Mouse (Mus musculus) liver, embryonic 16.5 days (tissue): ENCODE results near the gene Gm28047. TPM values are rescaled to one million over a fixed set of nuclear protein-coding genes. Genes with fewer than 3 reads are reported as not detected.
A peak's percentile ranks its signal among the peaks of the same experiment; 100 is the strongest.
"Not testable (repeated sequence)": the region's sequence is repeated elsewhere in the genome, so short reads cannot be mapped to it uniquely, and the experiment has no call there.

Source experiments
- ATAC-seq: fragments of 200-750 bp; cut with Nextera tagmentation; 2 replicates; pipeline ENCODE4 v1.8.0; 2017; ENCODE audit warnings: low read depth, mild to moderate bottlenecking, moderate number of reproducible peaks, moderate library complexity
- H3K27ac ChIP-seq: fragments of 300-500 bp; sonication (generic); 2 replicates; pipeline ENCODE4 v1.5.1; 2014; ENCODE audit warnings: mild to moderate bottlenecking, low read length
- H3K27me3 ChIP-seq: fragments of 300-500 bp; sonication (generic); 2 replicates; pipeline ENCODE4 v1.6.1; 2014; ENCODE audit warnings: low read depth, low read length, mixed read lengths; ENCODE audit not compliant: control insufficient read depth, insufficient read depth
- H3K36me3 ChIP-seq: fragments of 300-500 bp; sonication (generic); 2 replicates; pipeline ENCODE4 v1.6.1; 2014; ENCODE audit warnings: mild to moderate bottlenecking; ENCODE audit not compliant: control insufficient read depth, insufficient read depth
- H3K4me1 ChIP-seq: fragments of 300-500 bp; sonication (generic); 2 replicates; pipeline ENCODE4 v1.6.1; 2014; ENCODE audit warnings: low read depth, low read length, mixed read lengths; ENCODE audit not compliant: control insufficient read depth
- H3K4me2 ChIP-seq: fragments of 300-500 bp; sonication (generic); 2 replicates; pipeline ENCODE4 v1.6.1; 2014; ENCODE audit warnings: low read depth, low read length, mixed read lengths
- H3K4me3 ChIP-seq: fragments of 300-500 bp; sonication (generic); 2 replicates; pipeline ENCODE4 v1.5.1; 2014; ENCODE audit warnings: low read depth, mild to moderate bottlenecking, low read length
- H3K9ac ChIP-seq: fragments of 300-500 bp; sonication (generic); 2 replicates; pipeline ENCODE4 v1.6.1; 2014; ENCODE audit warnings: low read depth, low read length
- H3K9me3 ChIP-seq: fragments of 300-500 bp; sonication (generic); replicated peaks from 2 replicates; pipeline ENCODE4 v1.6.1; 2016; ENCODE audit warnings: low read length; ENCODE audit not compliant: control insufficient read depth
- WGBS: fragments of 180-500 bp; shearing (Covaris S2); extraction: QIAGEN DNeasy Blood & Tissue Kit; methylation state at CpG from one replicate; pipeline ENCODE4 v1.1.7; 2014; ENCODE audit not compliant: insufficient replicate concordance; 5-methylcytosine and 5-hydroxymethylcytosine counted together
- polyA plus RNA-seq: library from polyadenylated mRNA; unstranded; fragments of >200 nt; fragmentation: Nextera tagmentation; extraction: Ambion mirVana; gene quantifications from 2 replicates; pipeline ENCODE4 v1.2.1, GENCODE M21; 2015

The Gm28047 gene
- polyA plus RNA-seq, 1 experiment from 2014 or later, result not detected

GRCm38 (mm10) chr15:102663825-102664224, 39.0 kb upstream of the Gm28047 start:
- Histone ChIP-seq H3K27me3 (no peaks in the 10 kb centered on the region), H3K36me3 (peaks cover 30% of the 10 kb centered on the region), H3K4me1 (no peaks in the 10 kb centered on the region), H3K4me2 (no peak overlapping the region), H3K27ac (no peak overlapping the region), H3K9ac (no peak overlapping the region), H3K9me3 (no peaks in the 10 kb centered on the region), H3K4me3 (no peak overlapping the region)
- no peak for ATAC-seq
- 84% methylated on average over 8 of the region's 8 CpGs for WGBS

GRCm38 (mm10) chr15:102662601-102663000, 37.7 kb upstream of the Gm28047 start:
- ATAC-seq, H3K4me3 ChIP-seq, H3K4me1 ChIP-seq, H3K9me3 ChIP-seq, H3K9ac ChIP-seq, H3K27me3 ChIP-seq, H3K27ac ChIP-seq, H3K4me2 ChIP-seq: not testable (repeated sequence)
- no CpG with 5 or more reads among the region's 2 CpGs for WGBS
- peaks cover 30% of the 10 kb centered on the region for H3K36me3 ChIP-seq

GRCm38 (mm10) chr15:102657926-102658381, 33.1 kb upstream of the Gm28047 start:
- Histone ChIP-seq H3K4me3 (no peak overlapping the region), H3K27me3 (no peaks in the 10 kb centered on the region), H3K27ac (no peak overlapping the region), H3K36me3 (peaks cover 4% of the 10 kb centered on the region; the same call in 1 of the 2 replicates), H3K9ac (no peak overlapping the region), H3K4me2 (no peak overlapping the region), H3K4me1 (no peaks in the 10 kb centered on the region), H3K9me3 (no peaks in the 10 kb centered on the region)
- ATAC-seq, result no peak
- WGBS, result 77% methylated on average over 3 of the region's 3 CpGs

GRCm38 (mm10) chr15:102656658-102657057, 31.8 kb upstream of the Gm28047 start:
- Histone ChIP-seq H3K27ac (no peak overlapping the region), H3K36me3 (no peaks in the 10 kb centered on the region; the same call in 1 of the 2 replicates), H3K4me1 (no peaks in the 10 kb centered on the region), H3K27me3 (no peaks in the 10 kb centered on the region), H3K4me2 (no peak overlapping the region), H3K9ac (no peak overlapping the region), H3K4me3 (no peak overlapping the region), H3K9me3 (no peaks in the 10 kb centered on the region)
- WGBS, result 31% methylated on average over 4 of the region's 4 CpGs
- ATAC-seq, result no peak

- not testable (repeated sequence) for H3K4me2 ChIP-seq, H3K9ac ChIP-seq, H3K9me3 ChIP-seq, H3K36me3 ChIP-seq, ATAC-seq, H3K27me3 ChIP-seq, H3K4me1 ChIP-seq, H3K27ac ChIP-seq, H3K4me3 ChIP-seq
- 69% methylated on average over 8 of the region's 9 CpGs for WGBS
These were observed 27.2 kb upstream of the Gm28047 start for GRCm38 (mm10) chr15:102651928-102652660.

GRCm38 (mm10) chr15:102651107-102651506, 26.2 kb upstream of the Gm28047 start:
- H3K27ac ChIP-seq, result no peak overlapping the region
- H3K36me3 ChIP-seq, result no peaks in the 10 kb centered on the region
- H3K9ac ChIP-seq, result no peak overlapping the region
- H3K4me3 ChIP-seq, result no peak overlapping the region
- ATAC-seq, result no peak
- H3K9me3 ChIP-seq, result no peaks in the 10 kb centered on the region
- H3K27me3 ChIP-seq, result no peaks in the 10 kb centered on the region
- 67% methylated on average over 3 of the region's 3 CpGs for WGBS
- H3K4me1 ChIP-seq, result no peaks in the 10 kb centered on the region
- H3K4me2 ChIP-seq, result no peak overlapping the region

- Histone ChIP-seq H3K27ac (no peak overlapping the region), H3K4me2 (no peak overlapping the region), H3K27me3 (no peaks in the 10 kb centered on the region), H3K36me3 (no peaks in the 10 kb centered on the region), H3K4me1 (no peaks in the 10 kb centered on the region), H3K9ac (no peak overlapping the region), H3K4me3 (no peak overlapping the region), H3K9me3 (no peaks in the 10 kb centered on the region)
- ATAC-seq, result no peak
- 73% methylated on average over 3 of the region's 3 CpGs for WGBS
These were observed 10.9 kb upstream of the Gm28047 start for GRCm38 (mm10) chr15:102635817-102636216.

GRCm38 (mm10) chr15:102634684-102635083, 9.8 kb upstream of the Gm28047 start:
- no peaks in the 10 kb centered on the region for H3K9me3 ChIP-seq
- no peaks in the 10 kb centered on the region for H3K27me3 ChIP-seq
- no peak overlapping the region for H3K4me2 ChIP-seq
- no peak overlapping the region for H3K9ac ChIP-seq
- H3K36me3 ChIP-seq, result no peaks in the 10 kb centered on the region
- 82% methylated on average over 8 of the region's 8 CpGs for WGBS
- no peaks in the 10 kb centered on the region for H3K4me1 ChIP-seq
- H3K4me3 ChIP-seq, result no peak overlapping the region
- no peak for ATAC-seq
- H3K27ac ChIP-seq, result no peak overlapping the region

- Histone ChIP-seq H3K4me3 (peak overlapping the region; percentile 82), H3K4me2 (peak overlapping the region; percentile 85), H3K27ac (peak overlapping the region; percentile 95), H3K9me3 (no peaks in the 10 kb centered on the region), H3K27me3 (no peaks in the 10 kb centered on the region), H3K36me3 (no peaks in the 10 kb centered on the region), H3K9ac (peak overlapping the region; percentile 87), H3K4me1 (peaks cover 19% of the 10 kb centered on the region)
- ATAC-seq, result peak; percentile 10; the same call in 1 of the 2 replicates
- under 1% methylated on average over 18 of the region's 18 CpGs for WGBS
These were observed 804 bp upstream of the Gm28047 start for GRCm38 (mm10) chr15:102625687-102626055.
